Mouse (Mus musculus) myocyte (in vitro differentiated cells): ENCODE measurements around the gene Slc13a5. TPM values are rescaled to one million over a fixed set of nuclear protein-coding genes. Genes with fewer than 3 reads are reported as not detected.

Source experiments
- H3K27me3 ChIP-seq: one replicate; pipeline ENCODE4 v1.6.1; 2011; ENCODE audit not compliant: control insufficient read depth, insufficient read depth, insufficient read length
- H3K36me3 ChIP-seq: one replicate; pipeline ENCODE4 v1.6.1; 2011; ENCODE audit not compliant: control insufficient read depth, insufficient read depth
- H3K4me2 ChIP-seq: one replicate; pipeline ENCODE4 v1.6.1; 2011; ENCODE audit warnings: low read depth, control low read depth
- H3K4me3 ChIP-seq: one replicate; pipeline ENCODE4 v1.5.1; 2011; ENCODE audit warnings: mild to moderate bottlenecking, control low read depth, moderate library complexity
- H3K79me2 ChIP-seq: one replicate; pipeline ENCODE4 v1.6.1; 2011; ENCODE audit not compliant: control insufficient read depth, insufficient read depth
- H3ac ChIP-seq: one replicate; pipeline ENCODE4 v1.6.1; 2011; ENCODE audit not compliant: control insufficient read depth, insufficient read length
- CEBPB ChIP-seq: IDR thresholded peaks from 2 replicates; pipeline ENCODE4 v1.6.1; 2011; ENCODE audit warnings: mild to moderate bottlenecking, moderate library complexity; ENCODE audit not compliant: poor library complexity, insufficient read depth, severe bottlenecking
- E2F4 ChIP-seq: IDR thresholded peaks from one replicate; pipeline ENCODE4 v1.6.1; 2011; ENCODE audit warnings: mild to moderate bottlenecking, control low read depth, moderate library complexity; ENCODE audit not compliant: insufficient read depth
- MAX ChIP-seq: IDR thresholded peaks from one replicate; pipeline ENCODE4 v1.6.1; 2011; ENCODE audit warnings: low read depth, mild to moderate bottlenecking, control low read depth
- MYOD1 ChIP-seq, 3 experiments: IDR thresholded peaks; one replicate each; pipeline ENCODE4 v1.6.1; 2011; ENCODE audit warnings: control low read depth in 2 of 3, low read depth in 2 of 3, mild to moderate bottlenecking in 2 of 3, moderate library complexity in 1 of 3; ENCODE audit not compliant: insufficient read length in 2 of 3, control insufficient read depth in 1 of 3
- MYOG ChIP-seq, 3 experiments: IDR thresholded peaks; one replicate each; pipeline ENCODE4 v1.6.1; 2011; ENCODE audit warnings: control low read depth in 2 of 3, low read depth in 2 of 3, mild to moderate bottlenecking in 2 of 3; ENCODE audit not compliant: insufficient read length in 2 of 3, control insufficient read depth in 1 of 3, insufficient read depth in 1 of 3
- POLR2A ChIP-seq: IDR thresholded peaks from one replicate; pipeline ENCODE4 v1.6.1; 2011; ENCODE audit warnings: low read depth, mild to moderate bottlenecking, control low read depth, moderate library complexity; ENCODE audit not compliant: insufficient read length
- POLR2AphosphoS2 ChIP-seq: IDR thresholded peaks from one replicate; pipeline ENCODE4 v1.6.1; 2011; ENCODE audit warnings: low read depth, control low read depth; ENCODE audit not compliant: insufficient read length
- REST ChIP-seq: IDR thresholded peaks from one replicate; pipeline ENCODE4 v1.6.1; 2011; ENCODE audit warnings: mild to moderate bottlenecking, control low read depth, moderate library complexity; ENCODE audit not compliant: insufficient read depth, insufficient read length
- SRF ChIP-seq: IDR thresholded peaks from one replicate; pipeline ENCODE4 v1.6.1; 2011; ENCODE audit warnings: low read depth; ENCODE audit not compliant: control insufficient read depth, insufficient read length
- TCF12 ChIP-seq: IDR thresholded peaks from one replicate; pipeline ENCODE4 v1.6.1; 2011; ENCODE audit warnings: mild to moderate bottlenecking, control low read depth; ENCODE audit not compliant: poor library complexity, insufficient read depth, severe bottlenecking
- TCF3 ChIP-seq: IDR thresholded peaks from one replicate; pipeline ENCODE4 v1.6.1; 2011; ENCODE audit warnings: low read depth, control low read depth; ENCODE audit not compliant: insufficient read length
- USF1 ChIP-seq: IDR thresholded peaks from one replicate; pipeline ENCODE4 v1.6.1; 2011; ENCODE audit warnings: low read depth, mild to moderate bottlenecking, control low read depth, moderate library complexity
- polyA plus RNA-seq: library from polyadenylated mRNA; unstranded; fragments of >200 nt; fragmentation: generic; extraction: Trizol; gene quantifications from one replicate; pipeline ENCODE4 v1.2.1, GENCODE M21; 2012; ENCODE audit warnings: missing spikeins

Gene Slc13a5
- polyA plus RNA-seq, 1 experiment: 0.72 TPM

DNA sequence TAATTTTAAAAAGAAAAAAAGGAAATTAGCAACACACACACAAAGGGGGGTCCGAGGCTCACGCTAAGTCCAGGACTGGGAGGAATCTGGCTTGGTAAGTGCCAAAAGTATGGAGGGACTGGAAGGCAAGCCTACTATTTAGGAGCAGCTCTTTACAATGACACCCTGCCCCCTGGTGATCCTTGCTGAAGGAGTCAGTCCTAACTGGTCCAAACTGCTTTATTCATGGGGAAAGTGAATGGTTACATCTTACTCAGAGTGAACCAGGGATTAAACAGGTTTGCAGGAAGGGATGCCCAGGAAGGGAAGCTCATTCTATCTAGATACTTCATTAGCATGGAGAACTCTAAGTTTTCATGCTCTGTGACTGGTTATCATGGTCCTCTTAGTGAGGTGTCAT is 20.1 kb upstream of the Slc13a5 start:
- H3K36me3 ChIP-seq: no peaks in the 10 kb centered on the region
- no peaks in the 10 kb centered on the region for H3K79me2 ChIP-seq
- H3K27me3 ChIP-seq: no peaks in the 10 kb centered on the region
- TF ChIP-seq REST (no peak), POLR2AphosphoS2 (no peak), TCF3 (no peak), TCF12 (no peak), MYOG (IDR thresholded peaks at IDR 0.05; ENCODE audit: control insufficient read depth in 1 of 3, insufficient read depth in 1 of 3, insufficient read length in 2 of 3, low read depth in 2 of 3) (no peak), CEBPB (no peak), MYOD1 (IDR thresholded peaks at IDR 0.05; ENCODE audit: control insufficient read depth in 1 of 3, insufficient read length in 2 of 3, low read depth in 2 of 3) (no peak), USF1 (no peak), POLR2A (no peak)
- H3K4me3 ChIP-seq: no peak overlapping the region
- H3K4me2 ChIP-seq: no peak overlapping the region
- no peak overlapping the region for H3ac ChIP-seq

DNA sequence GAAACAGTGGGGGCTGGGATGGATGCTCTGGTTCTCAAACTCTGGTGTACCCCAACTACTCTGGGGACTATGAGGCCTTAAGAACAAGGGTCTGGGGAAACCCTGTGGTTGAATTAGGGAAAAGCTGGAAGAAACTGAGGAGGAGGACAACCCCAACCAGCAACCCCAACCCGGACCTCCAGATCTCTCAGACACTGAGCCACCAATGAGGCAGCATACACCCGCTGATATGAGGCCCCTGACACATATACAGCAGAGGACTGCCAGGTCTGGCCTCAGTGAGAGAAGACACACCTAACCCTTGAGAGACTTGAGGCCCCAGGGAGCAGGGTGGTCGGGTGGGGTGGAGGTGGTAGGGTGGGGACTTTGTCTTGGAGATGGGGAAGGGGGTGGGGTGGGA is 19.6 kb upstream of the Slc13a5 start:
- Histone ChIP-seq H3K36me3 (no peaks in the 10 kb centered on the region), H3K4me3 (no peak overlapping the region), H3K27me3 (no peaks in the 10 kb centered on the region), H3K4me2 (no peak overlapping the region), H3ac (no peak overlapping the region), H3K79me2 (no peaks in the 10 kb centered on the region)
- TF ChIP-seq SRF (no peak), USF1 (no peak), CEBPB (no peak), REST (no peak), MYOD1 (IDR thresholded peaks at IDR 0.05; ENCODE audit: control insufficient read depth in 1 of 3, insufficient read length in 2 of 3, low read depth in 2 of 3) (no peak), POLR2A (no peak), MAX (no peak), MYOG (IDR thresholded peaks at IDR 0.05; ENCODE audit: control insufficient read depth in 1 of 3, insufficient read depth in 1 of 3, insufficient read length in 2 of 3, low read depth in 2 of 3) (no peak), TCF12 (no peak), E2F4 (no peak), TCF3 (no peak), POLR2AphosphoS2 (no peak)

DNA sequence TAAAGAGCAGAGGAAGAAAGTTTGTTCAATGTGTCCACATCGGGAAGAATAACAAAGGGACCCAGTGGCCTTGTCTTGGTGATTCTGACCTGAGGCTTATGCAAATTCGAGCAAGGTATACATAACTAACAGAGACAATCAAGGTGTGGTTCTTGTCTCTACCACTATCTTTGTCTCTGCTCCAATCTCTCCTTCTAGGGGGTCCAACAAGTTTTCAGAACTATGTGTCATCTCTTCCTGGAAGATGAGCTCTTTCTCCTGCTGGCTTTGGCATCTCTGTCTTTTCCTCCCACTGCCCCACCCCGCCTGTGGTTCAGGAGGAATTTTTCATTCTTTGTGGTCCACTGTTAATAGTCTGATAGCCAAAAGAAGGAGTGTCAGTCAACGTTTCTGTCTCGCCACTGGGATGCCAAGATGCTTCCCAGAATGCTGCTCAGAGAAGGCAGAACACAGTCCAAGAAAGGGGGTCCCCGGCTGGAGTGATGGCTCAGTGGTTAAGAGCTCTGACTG is 19.0 kb upstream of the Slc13a5 start:
- TF ChIP-seq TCF12: no peak
- no peak for TF ChIP-seq POLR2A
- TF ChIP-seq POLR2AphosphoS2: no peak
- no peak for TF ChIP-seq MYOD1 (IDR thresholded peaks at IDR 0.05; ENCODE audit: control insufficient read depth in 1 of 3, insufficient read length in 2 of 3, low read depth in 2 of 3)
- no peak for TF ChIP-seq MAX
- no peak for TF ChIP-seq E2F4
- no peak for TF ChIP-seq TCF3
- no peak for TF ChIP-seq REST
- no peak for TF ChIP-seq CEBPB
- no peak for TF ChIP-seq USF1
- no peak for TF ChIP-seq MYOG (IDR thresholded peaks at IDR 0.05; ENCODE audit: control insufficient read depth in 1 of 3, insufficient read depth in 1 of 3, insufficient read length in 2 of 3, low read depth in 2 of 3)
- no peak for TF ChIP-seq SRF
- Histone ChIP-seq H3K36me3 (no peaks in the 10 kb centered on the region), H3K4me3 (no peak overlapping the region), H3K27me3 (no peaks in the 10 kb centered on the region), H3ac (no peak overlapping the region), H3K4me2 (peak overlapping the region; percentile 10), H3K79me2 (no peaks in the 10 kb centered on the region)

DNA sequence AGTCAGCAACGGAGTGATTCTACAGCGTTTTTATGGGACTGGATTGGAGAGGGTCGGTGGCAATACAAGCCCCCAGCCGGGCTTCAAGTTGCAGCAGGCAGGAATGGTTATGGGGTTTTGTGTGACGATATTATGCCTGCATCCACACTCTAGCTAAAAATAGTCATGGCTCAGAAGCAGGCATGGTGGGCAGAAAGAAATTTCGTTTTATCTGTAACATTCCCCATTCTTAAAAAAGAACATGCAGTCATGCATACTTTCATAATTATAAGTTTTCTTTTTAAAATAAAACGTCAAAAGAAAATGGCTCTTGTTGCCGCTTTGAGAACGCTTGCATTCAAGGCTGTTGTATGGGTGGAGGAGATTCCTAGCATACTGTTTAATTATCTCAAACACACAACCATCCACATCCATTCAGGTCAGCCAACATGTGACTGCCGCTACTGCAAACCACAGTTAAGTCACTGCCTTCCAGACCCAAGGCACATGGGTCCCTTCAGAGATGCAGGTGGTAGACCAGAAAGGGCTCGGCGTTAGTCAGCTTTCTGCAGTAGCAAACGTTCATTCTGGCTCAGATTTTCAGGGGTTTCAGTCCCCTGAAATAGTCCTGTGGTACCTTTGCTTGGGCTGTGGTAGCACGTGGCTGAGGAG is 17.6 kb upstream of the Slc13a5 start:
- Histone ChIP-seq H3K4me3 (no peak overlapping the region), H3ac (no peak overlapping the region), H3K27me3 (no peaks in the 10 kb centered on the region), H3K36me3 (no peaks in the 10 kb centered on the region), H3K4me2 (no peak overlapping the region), H3K79me2 (no peaks in the 10 kb centered on the region)
- peak; percentile 59 for TF ChIP-seq USF1
- no peak for TF ChIP-seq TCF3
- TF ChIP-seq MYOD1 (IDR thresholded peaks at IDR 0.05; ENCODE audit: control insufficient read depth in 1 of 3, insufficient read length in 2 of 3, low read depth in 2 of 3): peak in 1 of 3 experiments; percentile 58
- TF ChIP-seq MYOG (IDR thresholded peaks at IDR 0.05; ENCODE audit: control insufficient read depth in 1 of 3, insufficient read depth in 1 of 3, insufficient read length in 2 of 3, low read depth in 2 of 3): peak in 1 of 3 experiments; percentile 74

DNA sequence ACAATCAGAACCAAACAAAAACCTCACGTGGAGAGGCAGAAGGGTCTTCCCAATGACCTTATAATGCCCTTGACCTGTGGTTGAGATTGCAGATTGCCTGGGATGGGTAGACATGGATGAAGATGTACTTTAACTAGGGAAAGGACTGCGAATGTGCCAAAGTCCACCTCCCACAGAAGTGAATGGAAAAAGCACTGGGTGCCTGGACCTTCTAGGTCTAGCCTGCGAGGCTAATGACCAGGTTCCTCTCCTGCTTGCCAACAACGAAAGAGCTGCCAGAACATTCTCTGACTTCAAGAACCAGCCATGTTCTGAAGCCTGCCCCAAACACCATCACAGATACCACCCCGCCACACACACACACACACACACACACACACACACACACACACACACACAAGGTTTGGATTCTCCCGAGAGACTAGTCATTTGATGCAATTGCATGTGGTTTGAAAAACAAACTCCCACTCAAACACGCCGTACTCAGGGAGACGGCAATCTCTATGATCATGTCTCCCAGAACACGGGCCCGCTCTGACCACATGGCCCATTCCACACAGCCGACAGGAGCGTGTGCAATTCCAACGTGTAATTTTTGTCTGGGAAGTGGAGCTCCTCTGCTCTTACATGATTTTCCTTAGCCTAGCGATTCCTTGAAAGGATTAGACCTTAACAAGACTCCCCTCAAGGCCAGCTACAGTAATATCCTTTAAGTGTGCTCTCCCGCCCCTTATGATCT is 16.6 kb upstream of the Slc13a5 start:
- TF ChIP-seq REST: no peak
- no peak for TF ChIP-seq MYOD1 (IDR thresholded peaks at IDR 0.05; ENCODE audit: control insufficient read depth in 1 of 3, insufficient read length in 2 of 3, low read depth in 2 of 3)
- TF ChIP-seq POLR2AphosphoS2: no peak
- no peak for TF ChIP-seq POLR2A
- no peak for TF ChIP-seq USF1
- TF ChIP-seq SRF: no peak
- no peak for TF ChIP-seq MYOG (IDR thresholded peaks at IDR 0.05; ENCODE audit: control insufficient read depth in 1 of 3, insufficient read depth in 1 of 3, insufficient read length in 2 of 3, low read depth in 2 of 3)
- TF ChIP-seq MAX: no peak
- TF ChIP-seq E2F4: no peak
- TF ChIP-seq CEBPB: no peak
- TF ChIP-seq TCF3: no peak
- TF ChIP-seq TCF12: no peak
- Histone ChIP-seq H3K27me3 (no peaks in the 10 kb centered on the region), H3K4me3 (no peak overlapping the region), H3K36me3 (no peaks in the 10 kb centered on the region), H3K4me2 (no peak overlapping the region), H3ac (no peak overlapping the region), H3K79me2 (no peaks in the 10 kb centered on the region)
